Mouse (Mus musculus): Measurements from ENCODE around the gene Tnks2. TPM values are rescaled to one million over a fixed set of nuclear protein-coding genes. Genes with fewer than 3 reads are reported as not detected.
"Not testable (repeated sequence)": the region's sequence is repeated elsewhere in the genome, so short reads cannot be mapped to it uniquely, and the experiment has no call there.

The Tnks2 gene
- polyA plus RNA-seq, 1 experiment from 2014 or later, result 16.2 TPM

GRCm38 (mm10) chr19:36843866-36844265 lies 9.8 kb downstream of the Tnks2 start:
- H3K9me3 ChIP-seq (ENCODE audit: control insufficient read depth, low read length), result no peaks in the 10 kb centered on the region

GRCm38 (mm10) chr19:36845924-36846323 lies 11.9 kb downstream of the Tnks2 start:
- Histone ChIP-seq H3K9me3 (ENCODE audit: control insufficient read depth, low read length) (no peaks in the 10 kb centered on the region), H3K4me2 (ENCODE audit: low read depth, low read length) (no peak overlapping the region), H3K4me1 (ENCODE audit: control insufficient read depth, insufficient read depth, low read length) (no peaks in the 10 kb centered on the region), H3K27me3 (replicated peaks; ENCODE audit: control insufficient read depth, insufficient read depth, low read length) (no peaks in the 10 kb centered on the region), H3K27ac (ENCODE audit: low read length) (no peak overlapping the region), H3K4me3 (ENCODE audit: low read length) (no peak overlapping the region), H3K36me3 (ENCODE audit: control insufficient read depth, insufficient read depth, low read length) (no peaks in the 10 kb centered on the region; the same call in 1 of the 2 replicates), H3K9ac (ENCODE audit: low read depth, low read length) (no peak overlapping the region)
- ATAC-seq, result peak; percentile 90
- 64% methylated on average over 5 of the region's 5 CpGs for WGBS

More at GRCm38 (mm10) chr19:36843866-36844265, 9.8 kb downstream of the Tnks2 start:
- Histone ChIP-seq H3K36me3 (ENCODE audit: control insufficient read depth, insufficient read depth, low read length) (no peaks in the 10 kb centered on the region), H3K27me3 (replicated peaks; ENCODE audit: control insufficient read depth, insufficient read depth, low read length) (no peaks in the 10 kb centered on the region), H3K4me3 (ENCODE audit: low read length) (no peak overlapping the region), H3K9ac (ENCODE audit: low read depth, low read length) (no peak overlapping the region), H3K4me2 (ENCODE audit: low read depth, low read length) (no peak overlapping the region), H3K4me1 (ENCODE audit: control insufficient read depth, insufficient read depth, low read length) (0 out of 2 replicates have a peak, but pooled peaks cover 5% of the 10 kb centered on the region), H3K27ac (ENCODE audit: low read length) (no peak overlapping the region)
- WGBS, result 96% methylated on average over 11 of the region's 11 CpGs
- no peak for ATAC-seq

- Histone ChIP-seq H3K9ac (ENCODE audit: low read depth, low read length) (no peak overlapping the region), H3K27me3 (replicated peaks; ENCODE audit: control insufficient read depth, insufficient read depth, low read length) (no peaks in the 10 kb centered on the region), H3K4me2 (ENCODE audit: low read depth, low read length) (no peak overlapping the region), H3K4me1 (ENCODE audit: control insufficient read depth, insufficient read depth, low read length) (no peaks in the 10 kb centered on the region), H3K4me3 (ENCODE audit: low read length) (no peak overlapping the region), H3K9me3 (ENCODE audit: control insufficient read depth, low read length) (no peaks in the 10 kb centered on the region), H3K36me3 (ENCODE audit: control insufficient read depth, insufficient read depth, low read length) (peaks cover 3% of the 10 kb centered on the region), H3K27ac (ENCODE audit: low read length) (no peak overlapping the region)
- whole genome bisulfite sequencing, result 96% methylated on average over 2 of the region's 2 CpGs
- no peak for ATAC-seq
These were observed 19.8 kb downstream of the Tnks2 start for GRCm38 (mm10) chr19:36853831-36854230.

- WGBS, result 87% methylated on average over 9 of the region's 9 CpGs
- no peaks in the 10 kb centered on the region for H3K4me1 ChIP-seq (ENCODE audit: control insufficient read depth, insufficient read depth, low read length)
- ATAC-seq, result no peak
- H3K36me3 ChIP-seq (ENCODE audit: control insufficient read depth, insufficient read depth, low read length), result peaks cover 3% of the 10 kb centered on the region
- no peak overlapping the region for H3K4me3 ChIP-seq (ENCODE audit: low read length)
- H3K9me3 ChIP-seq (ENCODE audit: control insufficient read depth, low read length), result no peaks in the 10 kb centered on the region
- no peak overlapping the region for H3K4me2 ChIP-seq (ENCODE audit: low read depth, low read length)
- no peak overlapping the region for H3K9ac ChIP-seq (ENCODE audit: low read depth, low read length)
- no peak overlapping the region for H3K27ac ChIP-seq (ENCODE audit: low read length)
- H3K27me3 ChIP-seq (replicated peaks; ENCODE audit: control insufficient read depth, insufficient read depth, low read length), result no peaks in the 10 kb centered on the region
These were observed 23.8 kb downstream of the Tnks2 start for GRCm38 (mm10) chr19:36857851-36858250.

DNA sequence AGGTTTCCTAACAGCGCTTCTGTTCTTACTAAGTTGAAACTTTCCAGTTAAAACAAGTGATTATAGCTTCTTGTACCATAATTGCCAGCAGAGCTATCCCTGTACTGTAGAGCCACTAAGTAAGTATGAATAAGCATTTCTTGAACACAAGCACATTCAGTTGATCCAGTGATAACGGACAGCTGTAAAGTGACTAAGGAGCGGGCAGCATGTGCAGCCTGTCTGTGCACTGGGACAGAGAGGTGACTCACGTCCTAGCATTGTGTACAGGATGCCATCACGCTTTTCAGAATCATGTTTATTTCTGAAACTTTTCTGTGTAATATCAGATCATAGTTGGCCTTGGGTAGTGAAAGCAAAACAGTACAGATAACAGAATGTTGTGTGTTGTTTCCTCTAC lies 26.4 kb downstream of the Tnks2 start:
- Histone ChIP-seq H3K4me3 (ENCODE audit: low read length) (no peak overlapping the region), H3K36me3 (ENCODE audit: control insufficient read depth, insufficient read depth, low read length) (peaks cover 10% of the 10 kb centered on the region), H3K4me2 (ENCODE audit: low read depth, low read length) (no peak overlapping the region), H3K27ac (ENCODE audit: low read length) (no peak overlapping the region), H3K4me1 (ENCODE audit: control insufficient read depth, insufficient read depth, low read length) (no peaks in the 10 kb centered on the region), H3K9ac (ENCODE audit: low read depth, low read length) (no peak overlapping the region), H3K9me3 (ENCODE audit: control insufficient read depth, low read length) (no peaks in the 10 kb centered on the region), H3K27me3 (replicated peaks; ENCODE audit: control insufficient read depth, insufficient read depth, low read length) (no peaks in the 10 kb centered on the region)
- ATAC-seq, result no peak; the same call in 1 of the 2 replicates
- 90% methylated on average over 5 of the region's 5 CpGs for WGBS

DNA sequence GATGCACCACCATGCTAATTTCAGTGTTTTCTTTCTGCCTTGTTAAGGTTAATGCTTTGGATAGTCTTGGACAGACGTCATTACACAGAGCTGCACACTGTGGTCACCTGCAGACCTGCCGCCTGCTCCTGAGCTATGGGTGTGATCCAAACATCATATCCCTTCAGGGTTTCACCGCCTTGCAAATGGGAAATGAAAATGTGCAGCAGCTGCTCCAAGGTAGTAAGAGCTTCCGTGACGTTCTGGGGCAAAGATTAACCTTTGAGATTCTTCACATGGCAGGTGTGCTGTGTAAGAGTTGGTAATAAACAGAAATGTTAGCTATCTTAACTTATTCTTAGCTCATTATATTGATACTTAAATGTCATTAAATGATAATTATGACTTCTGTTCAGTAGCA lies 31.9 kb downstream of the Tnks2 start:
- H3K4me2 ChIP-seq (ENCODE audit: low read depth, low read length), result no peak overlapping the region
- WGBS, result 82% methylated on average over 5 of the region's 5 CpGs
- no peaks in the 10 kb centered on the region for H3K9me3 ChIP-seq (ENCODE audit: control insufficient read depth, low read length)
- peaks cover 13% of the 10 kb centered on the region for H3K36me3 ChIP-seq (ENCODE audit: control insufficient read depth, insufficient read depth, low read length)
- no peak overlapping the region for H3K9ac ChIP-seq (ENCODE audit: low read depth, low read length)
- ATAC-seq, result no peak
- no peaks in the 10 kb centered on the region for H3K27me3 ChIP-seq (replicated peaks; ENCODE audit: control insufficient read depth, insufficient read depth, low read length)
- H3K27ac ChIP-seq (ENCODE audit: low read length), result no peak overlapping the region
- no peaks in the 10 kb centered on the region for H3K4me1 ChIP-seq (ENCODE audit: control insufficient read depth, insufficient read depth, low read length)
- no peak overlapping the region for H3K4me3 ChIP-seq (ENCODE audit: low read length)

GRCm38 (mm10) chr19:36867416-36867815 lies 33.4 kb downstream of the Tnks2 start:
- Histone ChIP-seq H3K36me3 (ENCODE audit: control insufficient read depth, insufficient read depth, low read length) (peaks cover 13% of the 10 kb centered on the region), H3K27me3 (replicated peaks; ENCODE audit: control insufficient read depth, insufficient read depth, low read length) (no peaks in the 10 kb centered on the region), H3K9me3 (ENCODE audit: control insufficient read depth, low read length) (no peaks in the 10 kb centered on the region), H3K4me3 (ENCODE audit: low read length) (no peak overlapping the region), H3K9ac (ENCODE audit: low read depth, low read length) (no peak overlapping the region), H3K4me2 (ENCODE audit: low read depth, low read length) (no peak overlapping the region), H3K27ac (ENCODE audit: low read length) (no peak overlapping the region), H3K4me1 (ENCODE audit: control insufficient read depth, insufficient read depth, low read length) (no peaks in the 10 kb centered on the region)
- ATAC-seq, result no peak
- 87% methylated on average over 8 of the region's 8 CpGs for WGBS

- H3K27ac ChIP-seq (ENCODE audit: low read length); H3K9me3 ChIP-seq (ENCODE audit: control insufficient read depth, low read length); H3K4me2 ChIP-seq (ENCODE audit: low read depth, low read length); ATAC-seq; H3K27me3 ChIP-seq (replicated peaks; ENCODE audit: control insufficient read depth, insufficient read depth, low read length); H3K9ac ChIP-seq (ENCODE audit: low read depth, low read length); H3K4me3 ChIP-seq (ENCODE audit: low read length); H3K4me1 ChIP-seq (ENCODE audit: control insufficient read depth, insufficient read depth, low read length): not testable (repeated sequence)
- H3K36me3 ChIP-seq (ENCODE audit: control insufficient read depth, insufficient read depth, low read length), result peaks cover 14% of the 10 kb centered on the region
- 79% methylated on average over 3 of the region's 3 CpGs for WGBS
These were observed 34.6 kb downstream of the Tnks2 start for GRCm38 (mm10) chr19:36868675-36869074.

GRCm38 (mm10) chr19:36874651-36875050 lies 40.6 kb downstream of the Tnks2 start:
- H3K9me3 ChIP-seq (ENCODE audit: control insufficient read depth, low read length), result no peaks in the 10 kb centered on the region
- WGBS, result 73% methylated on average over 2 of the region's 2 CpGs
- H3K36me3 ChIP-seq (ENCODE audit: control insufficient read depth, insufficient read depth, low read length), result peaks cover 14% of the 10 kb centered on the region
- no peak overlapping the region for H3K9ac ChIP-seq (ENCODE audit: low read depth, low read length)
- no peak overlapping the region for H3K27ac ChIP-seq (ENCODE audit: low read length)
- no peak overlapping the region for H3K4me2 ChIP-seq (ENCODE audit: low read depth, low read length)
- H3K4me3 ChIP-seq (ENCODE audit: low read length), result no peak overlapping the region
- ATAC-seq, result no peak
- no peaks in the 10 kb centered on the region for H3K27me3 ChIP-seq (replicated peaks; ENCODE audit: control insufficient read depth, insufficient read depth, low read length)
- no peaks in the 10 kb centered on the region for H3K4me1 ChIP-seq (ENCODE audit: control insufficient read depth, insufficient read depth, low read length)

- peaks cover 16% of the 10 kb centered on the region for H3K36me3 ChIP-seq (ENCODE audit: control insufficient read depth, insufficient read depth, low read length)
- no peak overlapping the region for H3K4me2 ChIP-seq (ENCODE audit: low read depth, low read length)
- no peak overlapping the region for H3K27ac ChIP-seq (ENCODE audit: low read length)
- H3K4me3 ChIP-seq (ENCODE audit: low read length), result no peak overlapping the region
- no peak overlapping the region for H3K9ac ChIP-seq (ENCODE audit: low read depth, low read length)
- no peaks in the 10 kb centered on the region for H3K9me3 ChIP-seq (ENCODE audit: control insufficient read depth, low read length)
- no peaks in the 10 kb centered on the region for H3K27me3 ChIP-seq (replicated peaks; ENCODE audit: control insufficient read depth, insufficient read depth, low read length)
- no peaks in the 10 kb centered on the region for H3K4me1 ChIP-seq (ENCODE audit: control insufficient read depth, insufficient read depth, low read length)
- ATAC-seq, result no peak
These were observed 43.3 kb downstream of the Tnks2 start for GRCm38 (mm10) chr19:36877329-36877728.
